Mouse (Mus musculus): ENCODE data around the gene Macrod2.

The Macrod2 gene

DNA sequence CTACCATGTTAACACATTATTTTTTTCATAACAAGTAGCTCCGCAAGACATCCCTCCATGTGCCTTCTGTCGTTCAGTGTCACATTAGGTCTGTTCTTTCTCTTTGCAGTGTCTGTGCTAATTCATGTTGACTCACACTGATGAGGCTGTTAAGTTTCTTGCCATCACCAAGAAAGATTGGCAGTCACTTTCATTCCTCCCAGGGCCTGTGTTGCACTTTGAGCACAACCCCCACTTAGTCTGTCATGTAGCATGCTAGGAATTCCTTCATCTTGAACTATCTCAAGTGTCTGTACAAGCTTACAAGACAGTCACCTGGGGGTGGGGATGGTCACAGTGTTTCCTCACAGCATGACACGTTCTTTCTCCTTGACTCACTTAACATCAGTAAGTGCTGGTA, 696.2 kb downstream of the Macrod2 start:
- DNase-seq, result no peak

- no peak for DNase-seq
These were observed 722.5 kb downstream of the Macrod2 start for GRCm38 (mm10) chr2:141117579-141117978.

- no peak for DNase-seq
These were observed 728.8 kb downstream of the Macrod2 start for GRCm38 (mm10) chr2:141123875-141124274.

DNA sequence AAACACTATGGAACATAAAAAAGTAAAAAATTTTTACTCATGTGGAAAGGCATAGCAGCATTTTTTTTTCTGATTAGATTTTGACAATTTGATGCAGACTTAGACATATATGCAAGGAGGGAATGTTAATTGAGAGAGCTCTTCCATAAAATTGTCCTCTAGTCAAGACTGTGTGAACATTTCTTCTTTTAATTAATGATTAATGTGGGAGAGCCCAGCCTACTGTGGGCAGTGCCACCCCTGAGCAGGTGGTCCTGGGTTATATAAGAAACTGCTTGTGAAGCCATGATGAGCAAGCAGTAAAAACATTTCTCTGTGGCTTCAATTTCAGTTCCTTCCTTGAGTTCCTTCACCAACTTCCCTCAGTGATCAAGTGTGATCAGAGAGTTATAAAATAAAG, 730.5 kb downstream of the Macrod2 start:
- DNase-seq, result no peak

DNA sequence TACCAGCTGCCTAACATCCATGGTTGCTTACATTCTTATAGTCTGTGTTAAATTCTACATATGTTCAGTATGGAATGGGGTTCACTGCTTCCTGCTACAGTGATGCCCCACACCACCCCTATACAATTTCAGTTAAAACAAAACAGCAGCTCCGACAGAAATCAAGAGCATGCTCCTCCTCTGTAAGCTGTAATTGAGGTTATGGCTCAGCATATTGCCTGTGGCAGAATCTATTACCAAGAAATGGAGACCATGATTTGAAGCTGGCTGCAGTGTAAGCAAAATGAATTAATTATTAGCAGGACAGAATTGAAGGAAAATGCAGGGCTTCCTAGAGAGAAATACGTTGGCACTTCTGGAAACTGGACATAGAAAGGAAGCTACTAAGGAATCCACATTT, 747.2 kb downstream of the Macrod2 start:
- DNase-seq, result no peak

GRCm38 (mm10) chr2:141152011-141152772, 757.1 kb downstream of the Macrod2 start:
- DNase-seq, result no peak

- DNase-seq, result peak; percentile 57
These were observed 760.9 kb downstream of the Macrod2 start for GRCm38 (mm10) chr2:141155972-141156371.

GRCm38 (mm10) chr2:141156979-141157593, 762.0 kb downstream of the Macrod2 start:
- no peak for DNase-seq

- DNase-seq, result no peak
These were observed 763.1 kb downstream of the Macrod2 start for GRCm38 (mm10) chr2:141158161-141158560.

DNA sequence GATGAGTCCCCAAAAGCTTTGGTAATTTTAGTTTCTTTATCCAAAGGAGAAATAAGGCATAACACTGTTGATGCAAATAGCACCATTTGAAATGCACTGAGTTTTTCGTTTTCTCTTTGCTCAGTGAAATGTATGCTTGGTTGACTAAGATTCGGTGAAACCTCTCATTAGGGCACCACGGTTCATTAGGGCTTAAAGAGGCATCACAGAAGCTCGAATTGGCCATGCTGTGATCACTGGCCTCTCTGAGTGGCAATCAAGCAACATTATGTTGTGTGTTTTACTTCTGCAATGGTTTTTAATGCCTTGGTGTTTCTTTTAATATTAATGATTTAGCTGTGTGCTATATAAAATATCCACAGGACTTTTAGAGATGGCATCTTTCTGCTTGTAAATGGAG, 768.8 kb downstream of the Macrod2 start:
- DNase-seq, result no peak

GRCm38 (mm10) chr2:141169586-141169985, 774.5 kb downstream of the Macrod2 start:
- DNase-seq, result no peak

GRCm38 (mm10) chr2:141173167-141173566, 778.1 kb downstream of the Macrod2 start:
- no peak for DNase-seq

DNA sequence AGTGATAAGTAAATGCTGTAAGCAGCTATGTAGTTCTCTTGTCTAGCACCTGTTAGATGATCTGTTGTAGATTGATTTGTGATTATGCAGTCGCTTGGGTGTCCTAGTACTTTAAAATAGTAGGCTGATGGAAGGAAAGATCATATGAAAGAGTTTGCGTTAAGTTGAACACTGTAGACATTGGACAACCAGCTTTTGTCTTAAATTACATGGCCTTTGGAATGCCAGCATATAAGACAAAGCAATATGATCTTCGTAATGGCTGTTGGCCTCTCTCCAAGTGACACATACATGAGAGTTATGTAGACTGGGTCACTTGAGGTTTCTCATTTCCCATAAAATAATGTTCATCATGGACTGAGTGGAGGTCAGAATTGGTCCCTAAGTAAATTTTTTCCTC, 778.5 kb downstream of the Macrod2 start:
- no peak for DNase-seq

DNA sequence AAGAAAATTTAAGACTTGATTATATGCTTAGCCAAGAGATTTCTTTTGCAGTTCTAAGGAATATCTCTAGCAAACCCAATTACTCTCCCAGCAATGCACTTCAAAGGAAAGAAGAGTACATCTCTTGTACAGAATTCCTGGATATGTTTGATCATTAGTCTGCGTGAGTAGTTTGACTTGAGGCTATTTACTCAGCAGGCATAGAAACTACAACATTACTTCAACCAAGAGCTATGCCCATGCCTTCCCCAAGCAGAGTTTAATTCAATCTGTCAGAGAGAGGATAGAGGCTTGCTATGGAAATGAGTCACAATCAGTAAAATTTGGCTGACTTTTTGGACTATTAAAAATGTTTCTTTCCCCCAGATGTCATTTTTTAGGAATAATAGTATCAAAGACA, 785.5 kb downstream of the Macrod2 start:
- DNase-seq, result no peak

GRCm38 (mm10) chr2:141182034-141182759, 787.1 kb downstream of the Macrod2 start:
- no peak for DNase-seq

GRCm38 (mm10) chr2:141194476-141194875, 799.4 kb downstream of the Macrod2 start:
- no peak for DNase-seq

GRCm38 (mm10) chr2:141200481-141200880, 805.4 kb downstream of the Macrod2 start:
- DNase-seq, result no peak

DNA sequence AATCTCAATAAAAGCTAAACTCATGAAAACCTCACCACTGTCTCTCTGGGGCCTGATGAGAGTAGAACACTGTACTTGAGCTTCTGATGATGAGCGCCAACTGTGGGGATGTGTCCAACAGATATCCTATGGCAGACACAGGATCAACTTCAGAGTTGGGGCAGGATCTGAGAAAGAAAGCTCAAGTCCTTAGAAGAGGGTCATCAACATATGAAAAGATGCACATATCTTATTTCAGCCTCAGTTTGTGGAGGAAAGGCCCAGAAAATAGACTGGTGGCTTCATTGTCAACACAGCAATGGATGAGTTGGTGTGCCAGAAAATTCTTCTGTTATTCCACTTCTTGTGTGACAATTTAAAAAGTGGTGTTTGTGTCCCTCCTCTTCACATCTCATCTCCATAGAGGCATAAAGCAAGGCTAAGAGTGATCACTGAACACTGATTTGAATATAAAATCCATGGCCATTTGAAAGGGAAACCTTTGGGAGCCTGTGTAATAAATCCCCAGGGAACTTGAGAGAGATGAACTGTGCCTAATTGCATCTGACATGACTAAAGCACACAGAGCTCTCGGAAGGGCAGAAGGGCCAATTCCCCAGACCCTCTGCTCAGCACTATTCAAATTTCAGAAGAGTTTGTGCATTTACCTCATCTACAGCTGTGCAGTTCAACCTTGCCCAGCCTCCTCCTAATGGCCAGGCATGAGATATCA, 806.4 kb downstream of the Macrod2 start:
- DNase-seq, result no peak

DNA sequence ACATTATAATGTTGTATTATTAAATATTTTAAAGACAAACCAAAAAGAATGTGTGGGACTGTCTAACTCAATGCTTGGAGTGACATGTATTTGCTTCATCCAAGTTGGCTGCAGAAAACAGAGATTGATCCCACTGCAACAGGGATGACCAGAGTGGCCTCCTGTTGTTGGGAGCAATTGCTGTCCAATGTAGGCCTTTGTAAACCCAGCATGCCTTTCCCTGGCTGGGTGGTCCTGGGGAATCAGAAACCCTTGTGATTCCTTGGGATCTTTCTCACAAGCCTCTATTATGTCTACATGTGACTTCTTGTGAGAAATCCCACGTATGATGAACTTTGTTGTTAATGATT, 806.9 kb downstream of the Macrod2 start:
- DNase-seq, result no peak

DNA sequence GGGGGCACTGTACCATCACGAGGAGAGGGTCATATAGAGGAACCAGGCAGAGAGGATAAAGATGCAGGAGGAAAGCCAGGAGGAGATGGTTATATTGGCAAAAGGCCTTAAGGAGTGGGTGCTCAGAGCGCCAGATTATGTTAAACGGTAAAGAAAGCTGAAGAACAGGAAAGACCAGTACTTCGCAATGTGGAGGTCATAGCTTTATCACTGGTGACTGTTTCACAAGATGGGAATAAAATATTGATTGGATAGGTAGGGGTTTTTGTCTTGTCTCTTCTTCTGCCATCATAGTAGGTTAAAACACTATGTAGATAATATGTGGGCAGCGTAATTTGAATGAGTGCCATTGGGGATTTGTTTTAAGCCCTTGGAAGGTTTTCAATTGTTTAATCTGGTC, 816.2 kb downstream of the Macrod2 start:
- no peak for DNase-seq

GRCm38 (mm10) chr2:141212291-141212690, 817.2 kb downstream of the Macrod2 start:
- DNase-seq, result no peak

- DNase-seq, result peak; percentile 33
These were observed 822.4 kb downstream of the Macrod2 start for GRCm38 (mm10) chr2:141217490-141217889.

- no peak for DNase-seq
These were observed 822.8 kb downstream of the Macrod2 start for GRCm38 (mm10) chr2:141217925-141218324.

All from cerebellum, adult 11 months (tissue).